Mouse (Mus musculus) ovary, adult 2 months (tissue): ENCODE results near the gene Prkacb. TPM values are rescaled to one million over a fixed set of nuclear protein-coding genes. Genes with fewer than 3 reads are reported as not detected.

Source experiments
- polyA plus RNA-seq: library from polyadenylated mRNA; depleted of rRNA; stranded (reverse); fragments of >200 nt; gene quantifications from 2 replicates; pipeline ENCODE4 v1.2.3, GENCODE M21; 2012; rRNA removed

Gene Prkacb
- 20.5 and 27.8 TPM in 2 replicates for polyA plus RNA-seq

GRCm38 (mm10) chr3:146812901-146813393 lies at the start of gene Prkacb:
Prkacb (minus strand) TSS chr3:146812990.

GRCm38 (mm10) chr3:146851966-146852891 lies 39.4 kb upstream of the Prkacb start, which contains the start of gene Ttll7:
Ttll7 (plus strand) TSS chr3:146852367.

DNA sequence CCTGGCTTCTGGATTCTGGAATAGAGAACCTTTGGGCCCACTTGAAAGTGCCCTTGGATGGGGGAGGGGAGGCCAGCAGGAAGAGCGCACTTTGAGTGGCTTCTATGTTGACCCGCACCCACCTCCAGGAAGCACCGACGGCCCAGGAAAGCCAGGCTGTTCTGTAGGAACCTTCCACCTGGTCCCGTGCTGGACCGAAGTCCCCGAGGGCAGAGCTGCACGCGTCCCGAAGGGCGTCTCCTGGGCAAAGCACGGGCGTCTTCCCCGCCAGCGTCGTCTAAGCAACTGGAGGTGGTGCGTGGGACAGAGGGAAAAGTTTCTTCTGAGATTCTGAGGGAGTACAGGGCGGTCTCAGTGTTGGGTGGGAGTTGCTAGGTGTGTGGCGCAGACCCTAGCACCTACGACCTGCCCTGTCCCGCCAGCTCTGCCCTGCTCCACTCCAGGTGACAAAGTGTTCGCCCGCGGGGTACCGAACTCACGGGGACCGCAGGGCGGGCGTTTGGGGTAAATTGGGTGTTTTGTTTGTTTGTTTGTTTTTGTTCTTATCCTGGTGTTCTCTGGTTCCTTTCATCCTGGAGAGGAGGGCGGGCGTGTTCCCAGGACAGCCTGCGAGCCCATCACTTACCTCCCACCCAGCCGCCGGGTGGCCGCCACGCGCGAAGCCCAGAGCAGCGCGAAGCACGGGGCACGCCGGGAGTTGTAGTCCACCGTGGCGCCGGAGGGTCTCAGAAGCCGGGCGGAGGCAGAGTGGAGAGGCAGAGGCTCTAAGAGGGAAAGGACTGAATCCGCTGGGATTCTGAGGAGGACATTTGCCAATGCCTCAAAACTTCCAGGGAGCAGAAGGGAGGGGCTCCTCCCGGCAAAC lies 127.7 kb downstream of the Prkacb start, which contains the start of gene Samd13:
Gene Samd13, minus strand, starts transcription at position 782 of the 865 bp plus-strand sequence.

Other genes starting within 250 kb of the Prkacb start
- gene Uox, start 242.6 kb downstream of the Prkacb start, polyA plus RNA-seq: 3.6 and 4.9 TPM in 2 replicates
- gene Dnase2b, start 197.4 kb downstream of the Prkacb start, polyA plus RNA-seq: not detected in 2 replicates
- not detected in 2 replicates for gene 4930503B20Rik, start 161.7 kb downstream of the Prkacb start, polyA plus RNA-seq
- gene Samd13, start 127.4 kb downstream of the Prkacb start, polyA plus RNA-seq: 0.26 and 0.31 TPM in 2 replicates
- gene Ttll7, start 39.4 kb upstream of the Prkacb start, polyA plus RNA-seq: 1.3 and 1.4 TPM in 2 replicates